In genomic region chr16:94497176-94497575, GRCm38 (mm10) we compare ENCODE assay signal across 6 mouse cellular contexts. TPM values are rescaled to one million over a fixed set of nuclear protein-coding genes. Genes with fewer than 3 reads are reported as not detected.
DNase-seq lines count a peak whose midpoint lies in the region; ATAC-seq and TF ChIP-seq lines count a peak whose summit lies in the region.
"Not testable (repeated sequence)": the region's sequence is repeated elsewhere in the genome, so short reads cannot be mapped to it uniquely, and the experiment has no call there.

No protein-coding gene starts in this region.

- not testable (repeated sequence) for H3K4me1 ChIP-seq in kidney, adult 2 months (ENCODE audit: control insufficient read depth, insufficient read depth, low read length); liver, embryonic 16.5 days (ENCODE audit: control insufficient read depth, low read depth, low read length)

- WGBS in kidney, adult 2 months: 73% methylated on average over 7 of the region's 7 CpGs
- 72% methylated on average over 7 of the region's 7 CpGs for WGBS in liver, embryonic 16.5 days (ENCODE audit: insufficient replicate concordance)

- not testable (repeated sequence) for TF ChIP-seq POLR2A in kidney, adult 2 months (IDR thresholded peaks at IDR 0.05; ENCODE audit: low read depth, low read length); myocyte (IDR thresholded peaks at IDR 0.05; ENCODE audit: insufficient read length, low read depth)

- TF ChIP-seq CTCF in gastrocnemius, adult 2 months (IDR thresholded peaks at IDR 0.05); kidney, adult 2 months (conservative IDR thresholded peaks at IDR 0.05; ENCODE audit: insufficient read depth, insufficient read length, low read depth, low read length); layer of hippocampus, adult 2 months (conservative IDR thresholded peaks at IDR 0.05): not testable (repeated sequence)

- H3K4me2 ChIP-seq in liver, embryonic 16.5 days (ENCODE audit: low read depth, low read length): not testable (repeated sequence)
- H3K4me2 ChIP-seq in myocyte (ENCODE audit: low read depth): peak overlapping the region; percentile 45

- H3K4me3 ChIP-seq in gastrocnemius, adult 2 months; kidney, adult 2 months (ENCODE audit: insufficient read depth, low read depth, low read length); layer of hippocampus, adult 2 months; liver, embryonic 16.5 days (ENCODE audit: low read depth, low read length); myocyte: not testable (repeated sequence)

- H3K36me3 ChIP-seq in kidney, adult 2 months (ENCODE audit: control insufficient read depth, insufficient read depth, low read length): not testable (repeated sequence)
- peaks cover 12% of the 10 kb centered on the region for H3K36me3 ChIP-seq in liver, embryonic 16.5 days (ENCODE audit: control insufficient read depth, insufficient read depth)
- H3K36me3 ChIP-seq in myocyte (ENCODE audit: control insufficient read depth, insufficient read depth): peaks cover 17% of the 10 kb centered on the region

- not testable (repeated sequence) for ATAC-seq in liver, embryonic 16.5 days (ENCODE audit: low read depth)

- H3K27ac ChIP-seq in gastrocnemius, adult 2 months: peak overlapping the region; percentile 70
- H3K27ac ChIP-seq in kidney, adult 2 months (ENCODE audit: insufficient read depth, low read depth, low read length): not testable (repeated sequence)
- peak overlapping the region; percentile 79 for H3K27ac ChIP-seq in layer of hippocampus, adult 2 months
- 0 out of 2 replicates have a peak overlapping the region, but pooled peaks have one; percentile 3 for H3K27ac ChIP-seq in liver, embryonic 16.5 days (ENCODE audit: low read length)

- H3K79me2 ChIP-seq in myocyte (ENCODE audit: control insufficient read depth, insufficient read depth): not testable (repeated sequence)

- H3ac ChIP-seq in myocyte (ENCODE audit: control insufficient read depth, insufficient read length): not testable (repeated sequence)

- not testable (repeated sequence) for H3K9ac ChIP-seq in liver, embryonic 16.5 days (ENCODE audit: low read depth, low read length)

- H3K27me3 ChIP-seq in kidney, adult 2 months (replicated peaks; ENCODE audit: control insufficient read depth, insufficient read depth, low read length); liver, embryonic 16.5 days (ENCODE audit: control insufficient read depth, insufficient read depth, low read depth, low read length); myocyte (ENCODE audit: control insufficient read depth, insufficient read depth, insufficient read length): not testable (repeated sequence)

- not testable (repeated sequence) for H3K9me3 ChIP-seq in liver, embryonic 16.5 days (replicated peaks; ENCODE audit: control insufficient read depth, low read length)

- intact Hi-C loops in gastrocnemius, adult 2 months (cut with DNase I): not testable (repeated sequence)

- DNase-seq in adrenal gland, postnatal 14 days: peak; percentile 47
- not testable (repeated sequence) for DNase-seq in gastrocnemius, adult 2 months; layer of hippocampus, adult 2 months (ENCODE audit: low spot score in 2 of 2)
- DNase-seq in kidney, adult 2 months: peak; percentile 25

RNA-seq across cellular contexts. Expression of gene Vps26c, which starts 29.5 kb away (rescaled TPM):
- total RNA-seq in adrenal gland, postnatal 14 days (2021): 49.1 and 50.4 TPM in 2 replicates
- total RNA-seq in gastrocnemius, adult 2 months (2021): 10 to 100 TPM in 1 of 2 experiments, 1 to 10 TPM in 1; 8.2 to 10.4 TPM
- 31.4 and 34.8 TPM in 2 replicates for polyA plus RNA-seq in kidney, adult 2 months (2012; rRNA removed)
- 10 to 100 TPM; 30.7 to 35.2 TPM for total RNA-seq in layer of hippocampus, adult 2 months (2021)
- 19.4 and 24.0 TPM in 2 replicates for polyA plus RNA-seq in liver, embryonic 16.5 days (2015; fragmentation: Nextera tagmentation; extraction: Ambion mirVana)
- polyA plus RNA-seq in myocyte (2012; fragmentation: generic; extraction: Trizol): 58.3 TPM
